Comparison of ENCODE assay signal across 8 mouse cellular contexts in the genomic region with DNA sequence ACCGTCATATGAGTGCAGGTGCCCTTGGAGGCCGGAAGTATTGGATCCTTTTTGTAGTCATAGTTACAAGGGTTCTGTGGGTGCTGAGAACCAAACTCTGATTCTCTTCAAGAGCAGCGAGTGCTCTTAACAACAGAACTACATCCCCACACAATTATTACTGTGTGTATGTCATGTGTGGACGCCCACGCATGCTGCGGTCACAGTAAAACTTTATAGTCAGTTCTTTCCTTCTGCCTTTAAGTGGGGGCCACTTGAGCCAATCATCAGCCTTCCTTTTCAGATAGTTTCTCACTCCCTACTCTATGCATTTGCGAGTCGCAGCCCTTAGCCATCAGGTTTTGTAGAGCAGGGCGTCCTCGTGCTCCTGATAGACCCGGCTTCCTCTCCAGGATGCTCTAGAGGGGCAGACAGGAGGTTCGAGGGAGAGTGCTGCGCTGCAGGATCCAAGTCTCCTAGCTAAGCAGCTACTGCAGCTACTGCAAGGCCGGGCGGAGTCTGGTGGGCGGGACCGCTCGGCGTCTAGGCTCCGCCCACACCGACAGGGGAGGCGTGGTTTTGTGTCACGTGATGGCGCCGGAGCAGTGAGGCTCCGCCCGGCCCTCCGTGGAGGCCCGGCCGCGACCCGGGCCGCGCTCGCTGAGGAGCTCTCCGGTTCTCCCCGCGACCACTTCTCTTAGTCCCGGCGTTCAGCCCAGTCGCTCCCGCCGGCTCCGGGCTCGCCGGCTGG. TPM values are rescaled to one million over a fixed set of nuclear protein-coding genes. Genes with fewer than 3 reads are reported as not detected.
A peak's percentile ranks its signal among the peaks of the same experiment; 100 is the strongest.
DNase-seq lines count a peak whose midpoint lies in the region; ATAC-seq and TF ChIP-seq lines count a peak whose summit lies in the region.

A gene (plus strand): TSS at position 555 of the 730 bp plus-strand sequence.

- no peaks in the 10 kb centered on the region for H3K27me3 ChIP-seq in hindbrain, postnatal 0 days (ENCODE audit: insufficient read depth, low read length)
- peaks cover 2% of the 10 kb centered on the region for H3K27me3 ChIP-seq in megakaryocyte, embryonic 14.5 days (replicated peaks)

- peak within 1 kb of the TSS; percentile 90 for H3K27ac ChIP-seq in gastrocnemius, adult 2 months
- peak within 1 kb of the TSS; percentile 85 for H3K27ac ChIP-seq in hindbrain, postnatal 0 days

- 9% methylated on average over 46 of the region's 46 CpGs for WGBS in hindbrain, postnatal 0 days

- no peak for TF ChIP-seq CTCF in gastrocnemius, adult 2 months (IDR thresholded peaks at IDR 0.05)
- no peak for TF ChIP-seq CTCF in hindbrain, postnatal 0 days (IDR thresholded peaks at IDR 0.05; ENCODE audit: low read depth)

- H3K9ac ChIP-seq in hindbrain, postnatal 0 days (replicated peaks; ENCODE audit: low read length), result peak within 1 kb of the TSS; percentile 74

- H3K36me3 ChIP-seq in hindbrain, postnatal 0 days (ENCODE audit: insufficient read depth, low read length), result no peaks in the 10 kb centered on the region
- no peaks in the 10 kb centered on the region for H3K36me3 ChIP-seq in megakaryocyte, embryonic 14.5 days (replicated peaks; ENCODE audit: low read length)

- intact Hi-C loops in gastrocnemius, adult 2 months (cut with DNase I), result loop anchor here (5.0 kb wide), 2 partner anchors 55 to 75 kb away; no protein-coding TSS in a partner anchor

- H3K9me3 ChIP-seq in hindbrain, postnatal 0 days (ENCODE audit: low read length), result no peaks in the 10 kb centered on the region
- no peaks in the 10 kb centered on the region for H3K9me3 ChIP-seq in megakaryocyte, embryonic 14.5 days

- peak within 1 kb of the TSS; percentile 92 for H3K4me3 ChIP-seq in gastrocnemius, adult 2 months
- peak within 1 kb of the TSS; percentile 76 for H3K4me3 ChIP-seq in hindbrain, postnatal 0 days (ENCODE audit: low read length)
- peak within 1 kb of the TSS; percentile 97 for H3K4me3 ChIP-seq in megakaryocyte, embryonic 14.5 days (replicated peaks)

- peaks cover 5% of the 10 kb centered on the region; the same call in 1 of the 2 replicates for H3K4me1 ChIP-seq in hindbrain, postnatal 0 days (ENCODE audit: insufficient read depth, low read length)
- peaks cover 47% of the 10 kb centered on the region for H3K4me1 ChIP-seq in megakaryocyte, embryonic 14.5 days

- peak; percentile 96 for ATAC-seq in hindbrain, postnatal 0 days

- H3K4me2 ChIP-seq in hindbrain, postnatal 0 days (ENCODE audit: low read depth, low read length), result peak within 1 kb of the TSS; percentile 88

- peak; percentile 69 for DNase-seq in WW6 (ENCODE audit: low read depth, low spot score)
- DNase-seq in cerebellum, postnatal 4 days (ENCODE audit: low spot score in 2 of 2), result peak; percentile 82 to 95
- peak; percentile 95 for DNase-seq in gastrocnemius, adult 2 months
- peak; percentile 94 for DNase-seq in hindbrain, postnatal 0 days (ENCODE audit: low spot score)
- DNase-seq in left cerebral cortex, adult 8-10 months (ENCODE audit: low spot score in 2 of 2), result peak; percentile 88 to 93
- DNase-seq in right cerebral cortex, postnatal 10 days (ENCODE audit: low spot score in 2 of 2), result peak; percentile 96
- DNase-seq in urinary bladder, postnatal 25 days (ENCODE audit: low spot score), result peak; percentile 98

RNA-seq across cellular contexts. Expression of the gene that starts here (rescaled TPM):
- total RNA-seq in gastrocnemius, adult 2 months (2021), result 10 to 100 TPM; 10.7 to 15.8 TPM
- 43.3 and 43.6 TPM in 2 replicates for total RNA-seq in hindbrain, postnatal 0 days (2014; rRNA removed)
- 35.5 and 36.3 TPM in 2 replicates for polyA plus RNA-seq in hindbrain, postnatal 0 days (2015; fragmentation: Nextera tagmentation; extraction: Ambion mirVana)
- total RNA-seq in left cerebral cortex, adult 8-10 months (2022), result 10 to 100 TPM; 29.9 to 37.5 (median 32.7) TPM
- 4.7 and 5.8 TPM in 2 replicates for polyA plus RNA-seq in megakaryocyte, embryonic 14.5 days (2012; ENCODE audit: insufficient read depth, low replicate concordance)

Comparison
In these comparisons a context has a peak if more than half of its experiments do, and no peak if none do; other contexts are left out.
1. Peak in every context shown above with its lines: DNase-seq, ATAC-seq, H3K4me3 ChIP-seq and H3K27ac ChIP-seq.